Mouse (Mus musculus) embryonic facial prominence, embryonic 13.5 days (tissue): ENCODE measurements around the gene Ttpal. TPM values are rescaled to one million over a fixed set of nuclear protein-coding genes. Genes with fewer than 3 reads are reported as not detected.

Experiments
- ATAC-seq: fragments of 200-750 bp; cut with Nextera tagmentation; 2 replicates; pipeline ENCODE4 v1.8.0; 2017; ENCODE audit warnings: low read depth; ENCODE audit not compliant: insufficient number of reproducible peaks, insufficient read depth, low FRiP score, low TSS enrichment
- H3K27ac ChIP-seq: fragments of 300-500 bp; sonication (generic); 2 replicates; pipeline ENCODE4 v1.5.1; 2015; ENCODE audit warnings: moderate library complexity, mild to moderate bottlenecking, inconsistent platforms
- H3K27me3 ChIP-seq: fragments of 300-500 bp; sonication (generic); 2 replicates; pipeline ENCODE4 v1.6.1; 2015; ENCODE audit warnings: mild to moderate bottlenecking, inconsistent platforms
- H3K36me3 ChIP-seq: fragments of 300-500 bp; sonication (generic); 2 replicates; pipeline ENCODE4 v1.6.1; 2015; ENCODE audit warnings: mild to moderate bottlenecking, inconsistent platforms
- H3K4me1 ChIP-seq: fragments of 300-500 bp; sonication (generic); 2 replicates; pipeline ENCODE4 v1.6.1; 2015; ENCODE audit warnings: inconsistent platforms
- H3K4me2 ChIP-seq: fragments of 300-500 bp; sonication (generic); 2 replicates; pipeline ENCODE4 v1.6.1; 2015; ENCODE audit warnings: moderate library complexity, mild to moderate bottlenecking, inconsistent platforms
- H3K4me3 ChIP-seq: fragments of 300-500 bp; sonication (generic); 2 replicates; pipeline ENCODE4 v1.5.1; 2015; ENCODE audit warnings: mild to moderate bottlenecking, inconsistent platforms
- H3K9ac ChIP-seq: fragments of 300-500 bp; sonication (generic); 2 replicates; pipeline ENCODE4 v1.6.1; 2015; ENCODE audit warnings: mild to moderate bottlenecking, inconsistent platforms
- H3K9me3 ChIP-seq: fragments of 300-500 bp; sonication (generic); 2 replicates; pipeline ENCODE4 v1.6.1; 2016; ENCODE audit warnings: inconsistent platforms
- WGBS: fragments of 180-500 bp; shearing (Covaris S2); methylation state at CpG from one replicate; pipeline ENCODE4 v1.1.7; 2015; ENCODE audit warnings: mixed read lengths; 5-methylcytosine and 5-hydroxymethylcytosine counted together
- polyA plus RNA-seq: library from polyadenylated mRNA; unstranded; fragments of >200 nt; fragmentation: Nextera tagmentation; extraction: Ambion mirVana; gene quantifications from 2 replicates; pipeline ENCODE4 v1.2.1, GENCODE M21; 2015

The Ttpal gene
- polyA plus RNA-seq, 1 experiment from 2014 or later, result 41.4 TPM

- Histone ChIP-seq H3K4me2 (no peak overlapping the region), H3K27ac (no peak overlapping the region), H3K4me1 (peaks cover 14% of the 10 kb centered on the region; the same call in 1 of the 2 replicates), H3K9ac (no peak overlapping the region), H3K9me3 (no peaks in the 10 kb centered on the region), H3K36me3 (no peaks in the 10 kb centered on the region), H3K4me3 (no peak overlapping the region), H3K27me3 (no peaks in the 10 kb centered on the region)
- no peak for ATAC-seq
- WGBS, result 21% methylated on average over 2 of the region's 2 CpGs
These were observed 7.0 kb upstream of the Ttpal start for GRCm38 (mm10) chr2:163595119-163595518.

DNA sequence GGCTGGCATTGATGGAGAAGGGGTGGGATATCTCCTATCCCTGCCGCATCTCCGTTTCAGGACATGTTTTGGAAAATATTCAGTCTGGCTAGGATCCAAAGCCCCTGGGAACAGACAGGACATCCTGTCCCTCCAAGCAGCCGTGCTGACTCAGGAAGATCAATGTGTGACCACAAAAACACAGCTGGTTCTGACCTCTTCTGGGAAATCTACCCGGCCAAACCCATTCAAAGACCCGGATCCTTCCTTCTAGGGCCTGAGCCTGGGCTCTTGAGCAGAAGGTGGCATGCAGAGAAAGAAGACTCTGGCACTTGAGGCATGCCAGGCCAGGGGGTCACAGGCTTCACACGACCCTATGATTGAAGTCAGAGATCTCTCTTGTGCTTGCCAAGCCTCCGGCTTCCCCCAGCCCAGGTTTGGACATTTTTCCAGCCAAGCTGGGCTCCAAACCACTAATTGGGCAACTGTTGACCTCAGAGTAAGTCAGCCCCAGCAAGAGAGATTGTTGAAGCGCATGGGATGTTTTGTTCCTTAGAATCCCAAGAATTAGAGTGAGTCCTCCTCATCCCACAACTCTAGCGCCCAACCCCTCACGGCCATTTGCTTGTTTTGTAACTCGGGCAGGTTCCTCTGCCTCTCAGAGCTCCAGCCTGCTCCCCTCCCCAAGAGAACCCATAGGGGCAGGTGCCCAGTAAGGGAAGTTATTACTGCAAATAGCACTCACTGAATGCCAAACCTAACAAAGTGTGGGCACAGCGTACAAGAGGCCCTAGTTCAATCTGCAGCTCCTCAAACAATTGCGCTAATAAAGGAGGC, 5.8 kb upstream of the Ttpal start:
- no peak overlapping the region for H3K4me3 ChIP-seq
- H3K27me3 ChIP-seq, result no peaks in the 10 kb centered on the region
- no peak overlapping the region for H3K4me2 ChIP-seq
- H3K27ac ChIP-seq, result no peak overlapping the region
- no peak for ATAC-seq
- H3K9ac ChIP-seq, result no peak overlapping the region
- H3K4me1 ChIP-seq, result peaks cover 7% of the 10 kb centered on the region; the same call in 1 of the 2 replicates
- no peaks in the 10 kb centered on the region for H3K36me3 ChIP-seq
- H3K9me3 ChIP-seq, result no peaks in the 10 kb centered on the region
- WGBS, result 73% methylated on average over 13 of the region's 13 CpGs

DNA sequence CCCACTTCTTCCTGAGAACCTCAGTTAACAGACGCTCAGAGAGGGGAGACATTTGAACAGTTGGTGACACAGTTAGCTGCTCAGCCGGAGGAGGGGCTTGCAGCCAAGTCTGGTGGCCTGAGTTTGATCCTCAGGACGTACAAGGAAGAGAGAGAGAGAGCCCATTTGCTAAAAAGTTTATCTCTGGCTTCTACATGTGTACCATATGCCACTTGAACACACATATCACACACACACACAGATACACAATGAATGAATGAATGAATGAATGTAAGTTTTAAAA, 5.3 kb upstream of the Ttpal start:
- ATAC-seq, result no peak
- no peaks in the 10 kb centered on the region for H3K36me3 ChIP-seq
- no peak overlapping the region for H3K4me3 ChIP-seq
- H3K9ac ChIP-seq, result no peak overlapping the region
- no peak overlapping the region for H3K4me2 ChIP-seq
- H3K9me3 ChIP-seq, result no peaks in the 10 kb centered on the region
- H3K27me3 ChIP-seq, result no peaks in the 10 kb centered on the region
- H3K27ac ChIP-seq, result no peak overlapping the region
- H3K4me1 ChIP-seq, result peaks cover 11% of the 10 kb centered on the region
- WGBS, result 71% methylated on average over 3 of the region's 3 CpGs

DNA sequence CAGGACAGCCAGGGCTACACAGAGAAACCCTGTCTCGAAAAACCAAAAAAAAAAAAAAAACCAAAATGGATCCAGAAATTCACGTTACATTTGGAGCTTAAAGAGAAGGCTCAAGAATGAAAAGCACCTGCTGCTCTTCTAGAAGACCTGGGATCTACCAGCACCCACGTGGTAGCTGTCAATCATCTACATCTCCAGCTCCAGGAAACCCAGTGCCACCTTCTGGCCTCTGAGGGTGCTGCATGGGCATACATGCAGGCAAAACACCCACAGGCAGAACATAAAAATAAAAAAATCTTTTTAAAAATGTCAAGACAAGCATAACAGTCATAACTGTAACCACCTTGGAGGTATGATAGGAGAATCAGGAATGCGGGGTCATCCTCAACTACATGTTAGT, 4.5 kb upstream of the Ttpal start:
- WGBS, result 53% methylated on average over 4 of the region's 4 CpGs
- Histone ChIP-seq H3K9ac (no peak overlapping the region), H3K27me3 (no peaks in the 10 kb centered on the region), H3K4me1 (peaks cover 13% of the 10 kb centered on the region), H3K27ac (no peak overlapping the region), H3K9me3 (no peaks in the 10 kb centered on the region), H3K36me3 (no peaks in the 10 kb centered on the region), H3K4me3 (no peak overlapping the region), H3K4me2 (no peak overlapping the region)
- ATAC-seq, result no peak

DNA sequence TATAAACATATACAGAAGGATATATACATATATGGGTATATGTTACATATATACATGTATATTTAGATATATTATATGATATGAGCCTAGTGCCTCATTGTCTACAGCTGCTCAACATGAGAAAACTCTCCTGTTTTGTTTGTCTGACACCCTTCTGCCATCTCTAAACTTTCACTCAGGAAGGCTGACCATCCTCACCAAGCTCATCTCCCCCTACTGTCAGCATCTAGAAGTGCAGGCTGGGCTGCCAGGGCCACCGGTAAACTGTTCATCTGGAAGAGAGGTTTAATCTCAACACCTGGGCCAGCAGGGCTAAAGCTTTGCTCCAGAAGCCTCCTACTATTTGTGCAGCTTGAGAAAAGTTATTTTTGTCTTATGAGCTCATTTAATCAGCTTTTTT, 2.9 kb upstream of the Ttpal start:
- Histone ChIP-seq H3K27me3 (no peaks in the 10 kb centered on the region), H3K9me3 (no peaks in the 10 kb centered on the region), H3K9ac (no peak overlapping the region), H3K36me3 (no peaks in the 10 kb centered on the region), H3K4me3 (no peak overlapping the region), H3K4me1 (peaks cover 20% of the 10 kb centered on the region), H3K27ac (no peak overlapping the region), H3K4me2 (no peak overlapping the region)
- WGBS, result 2% methylated on average over 1 of the region's 1 CpGs
- ATAC-seq, result no peak

DNA sequence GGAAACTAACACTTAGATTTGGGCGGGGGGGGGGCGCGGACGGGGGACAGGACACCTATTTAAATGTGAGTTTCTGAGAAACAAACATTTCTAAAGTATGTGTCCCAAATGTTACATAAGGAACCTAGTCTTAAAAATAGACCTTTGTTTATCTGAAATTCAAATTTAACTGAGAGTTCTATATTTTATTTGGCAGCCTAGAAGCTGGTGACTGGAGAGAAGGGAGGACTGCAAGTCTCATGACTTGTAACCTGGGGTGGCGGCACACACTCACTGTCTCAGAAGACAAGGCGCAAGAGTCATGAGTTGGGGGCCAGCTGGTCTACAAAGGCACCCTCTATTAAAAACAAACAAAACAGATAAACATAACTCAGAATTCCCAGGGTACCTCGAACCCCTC, 1.0 kb upstream of the Ttpal start:
- no peak overlapping the region for H3K4me2 ChIP-seq
- WGBS, result 89% methylated on average over 7 of the region's 7 CpGs
- no peak overlapping the region for H3K4me3 ChIP-seq

DNA sequence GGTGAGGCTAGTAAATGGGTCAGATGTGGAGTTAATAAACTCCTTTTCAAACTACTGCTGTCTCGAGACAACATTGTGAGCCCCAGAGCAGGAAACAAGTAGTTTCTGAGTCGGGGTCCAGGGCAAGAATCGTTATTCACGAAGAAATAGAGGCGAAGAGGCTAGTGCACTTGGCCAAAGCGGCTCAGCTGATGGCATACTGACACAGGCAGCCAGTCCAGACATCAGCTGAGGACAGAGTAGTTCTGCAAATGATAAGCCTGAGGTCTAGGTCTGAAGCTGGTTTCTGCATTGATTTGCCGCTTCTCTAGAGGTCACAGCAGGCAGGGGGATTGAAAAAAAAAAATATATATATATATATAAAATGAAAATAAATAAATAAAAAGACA, 408 bp upstream of the Ttpal start:
- Histone ChIP-seq H3K36me3 (no peaks in the 10 kb centered on the region), H3K27ac (no peak overlapping the region), H3K4me2 (peak overlapping the region; percentile 97), H3K9ac (peak overlapping the region; percentile 95), H3K4me1 (peaks cover 13% of the 10 kb centered on the region), H3K4me3 (peak overlapping the region; percentile 95), H3K9me3 (no peaks in the 10 kb centered on the region), H3K27me3 (no peaks in the 10 kb centered on the region)
- WGBS, result 77% methylated on average over 7 of the region's 7 CpGs
- ATAC-seq, result no peak

More for the DNA sequence above, 1.0 kb upstream of the Ttpal start:
- Histone ChIP-seq H3K36me3 (no peaks in the 10 kb centered on the region), H3K27me3 (no peaks in the 10 kb centered on the region), H3K4me1 (peaks cover 16% of the 10 kb centered on the region), H3K9me3 (no peaks in the 10 kb centered on the region), H3K27ac (no peak overlapping the region), H3K9ac (no peak overlapping the region)
- ATAC-seq, result no peak

DNA sequence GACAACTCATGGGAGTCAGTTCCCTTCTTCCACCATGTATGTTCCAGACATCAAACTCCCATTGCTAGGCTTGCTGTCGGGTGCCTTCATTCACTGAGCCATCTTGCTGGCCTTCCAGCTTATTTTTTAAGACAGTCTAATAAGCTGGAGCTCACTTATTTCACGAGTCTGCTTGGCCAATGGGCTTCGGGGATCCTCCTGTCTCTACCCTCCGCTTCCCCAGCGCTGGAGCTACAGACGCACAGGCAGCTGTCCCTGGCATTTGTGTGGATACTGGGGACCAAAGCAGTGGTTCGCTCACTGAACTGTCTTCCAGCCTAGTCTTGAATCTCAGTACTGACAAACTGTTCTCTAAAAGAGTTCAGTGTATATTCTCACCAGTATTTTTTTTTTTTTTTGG, 4.0 kb downstream of the Ttpal start:
- peaks cover 13% of the 10 kb centered on the region for H3K4me1 ChIP-seq
- no peak for ATAC-seq
- no peak overlapping the region for H3K4me2 ChIP-seq
- H3K9me3 ChIP-seq, result no peaks in the 10 kb centered on the region
- 85% methylated on average over 7 of the region's 7 CpGs for WGBS
- H3K4me3 ChIP-seq, result no peak overlapping the region
- no peak overlapping the region for H3K27ac ChIP-seq
- H3K27me3 ChIP-seq, result no peaks in the 10 kb centered on the region
- H3K9ac ChIP-seq, result no peak overlapping the region
- H3K36me3 ChIP-seq, result peaks cover 33% of the 10 kb centered on the region

DNA sequence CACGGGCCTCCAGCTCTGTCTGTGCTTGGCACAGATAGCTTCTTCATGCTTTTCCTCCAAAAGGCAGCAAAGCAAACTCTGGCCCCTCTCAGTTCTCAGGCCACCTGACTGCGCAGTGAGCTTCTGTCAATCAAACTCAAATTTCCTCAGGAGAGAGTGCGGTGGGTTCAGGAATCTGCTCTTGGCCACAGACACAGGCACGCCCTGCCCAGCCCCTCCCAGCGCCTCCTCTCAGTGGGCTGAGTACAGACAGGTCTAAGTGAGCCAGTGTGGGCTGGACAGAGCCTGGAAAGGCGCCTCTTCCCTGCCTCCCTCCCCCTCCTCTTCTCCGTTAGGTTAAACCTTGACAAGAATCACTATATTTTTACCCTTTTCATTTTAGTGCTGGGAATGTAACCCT, 5.9 kb downstream of the Ttpal start:
- H3K4me3 ChIP-seq, result no peak overlapping the region
- no peak overlapping the region for H3K27ac ChIP-seq
- WGBS, result 81% methylated on average over 7 of the region's 7 CpGs
- no peaks in the 10 kb centered on the region for H3K27me3 ChIP-seq
- no peak overlapping the region for H3K9ac ChIP-seq
- H3K9me3 ChIP-seq, result no peaks in the 10 kb centered on the region
- H3K4me1 ChIP-seq, result peaks cover 4% of the 10 kb centered on the region
- H3K36me3 ChIP-seq, result peaks cover 48% of the 10 kb centered on the region
- H3K4me2 ChIP-seq, result no peak overlapping the region
- ATAC-seq, result no peak

GRCm38 (mm10) chr2:163609281-163609975, 7.3 kb downstream of the Ttpal start:
- Histone ChIP-seq H3K4me2 (no peak overlapping the region), H3K27me3 (no peaks in the 10 kb centered on the region), H3K36me3 (peaks cover 62% of the 10 kb centered on the region), H3K9ac (no peak overlapping the region), H3K9me3 (no peaks in the 10 kb centered on the region), H3K4me1 (no peaks in the 10 kb centered on the region), H3K4me3 (no peak overlapping the region), H3K27ac (no peak overlapping the region)
- WGBS, result 88% methylated on average over 12 of the region's 12 CpGs
- no peak for ATAC-seq

DNA sequence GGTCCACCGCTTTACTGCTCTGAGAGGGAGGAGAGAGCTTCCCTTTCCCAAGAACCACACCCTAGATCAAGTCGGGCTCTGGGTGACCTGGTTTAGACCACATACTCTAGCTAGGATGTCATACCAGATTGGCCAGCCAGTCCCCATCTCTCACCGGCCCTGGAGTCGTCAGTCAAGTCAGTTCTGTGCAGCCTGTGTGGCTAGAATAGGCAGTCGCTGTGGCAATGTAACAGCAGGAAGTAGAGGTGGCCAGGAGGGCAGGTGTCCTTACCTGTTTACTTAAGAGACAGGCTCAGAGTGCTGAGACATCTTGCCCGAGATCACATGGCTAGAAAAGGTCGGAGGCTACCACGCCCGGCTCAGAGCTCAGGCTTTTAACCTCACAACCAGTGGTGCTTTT, 9.1 kb downstream of the Ttpal start:
- WGBS, result 62% methylated on average over 9 of the region's 9 CpGs
- Histone ChIP-seq H3K9ac (0 out of 2 replicates have a peak overlapping the region, but pooled peaks have one; percentile 1), H3K9me3 (no peaks in the 10 kb centered on the region), H3K4me2 (no peak overlapping the region), H3K27me3 (no peaks in the 10 kb centered on the region), H3K36me3 (peaks cover 80% of the 10 kb centered on the region), H3K4me1 (no peaks in the 10 kb centered on the region), H3K4me3 (no peak overlapping the region), H3K27ac (no peak overlapping the region)
- ATAC-seq, result no peak

GRCm38 (mm10) chr2:163613206-163613605, 11.1 kb downstream of the Ttpal start:
- no peak overlapping the region for H3K4me3 ChIP-seq
- no peaks in the 10 kb centered on the region for H3K9me3 ChIP-seq
- 91% methylated on average over 5 of the region's 5 CpGs for WGBS
- H3K9ac ChIP-seq, result no peak overlapping the region
- H3K36me3 ChIP-seq, result peaks cover 88% of the 10 kb centered on the region
- H3K4me2 ChIP-seq, result no peak overlapping the region
- H3K27me3 ChIP-seq, result no peaks in the 10 kb centered on the region
- H3K4me1 ChIP-seq, result no peaks in the 10 kb centered on the region
- H3K27ac ChIP-seq, result no peak overlapping the region
- no peak for ATAC-seq
